Mouse (Mus musculus): ENCODE measurements at regions not wholly inside any gene's neighbourhood (a gene's known extent, or its start where the extent isn't known, plus 50 kb on each side); places are given as distances from the start of the nearest gene placed in this dataset.

- no peak for TF ChIP-seq ZC3H11A (IDR thresholded peaks at IDR 0.05; ENCODE audit: borderline replicate concordance, low read depth, low read length)
- no peak for TF ChIP-seq HCFC1 (IDR thresholded peaks at IDR 0.05; ENCODE audit: borderline replicate concordance, insufficient read depth, low read length)
Measured at GRCm38 (mm10) chr1:157703639-157704038, 197.1 kb downstream of the Sec16b start.
